ENCODE assay signal across 8 mouse cellular contexts in genomic region chr19:9954055-9954810, GRCm38 (mm10). TPM values are rescaled to one million over a fixed set of nuclear protein-coding genes. Genes with fewer than 3 reads are reported as not detected.
DNase-seq lines count a peak whose midpoint lies in the region; ATAC-seq lines count a peak whose summit lies in the region.

No protein-coding gene starts in this region.

- intact Hi-C loops in left cerebral cortex, postnatal 14 days (cut with DNase I) = no loop called here

- H3K9ac ChIP-seq in intestine, embryonic 16.5 days (ENCODE audit: low read depth, low read length) = peak overlapping the region; percentile 64

- H3K27me3 ChIP-seq in intestine, embryonic 16.5 days (replicated peaks; ENCODE audit: control insufficient read depth, insufficient read depth, low read length) = no peaks in the 10 kb centered on the region

- peak; percentile 88 for ATAC-seq in intestine, embryonic 16.5 days

- no peak overlapping the region; the same call in 1 of the 2 replicates for H3K4me3 ChIP-seq in intestine, embryonic 16.5 days (ENCODE audit: low read length)
- H3K4me3 ChIP-seq in macrophage (ENCODE audit: inconsistent target) = peak overlapping the region; percentile 54

- 30% methylated on average over 7 of the region's 7 CpGs for WGBS in intestine, embryonic 16.5 days
- WGBS in macrophage (ENCODE audit: missing documents) = 9% methylated on average over 6 of the region's 7 CpGs

- peak; percentile 36 for DNase-seq in cerebellum, adult 11-12 months
- DNase-seq in cerebellum, adult 8-10 months = no peak
- DNase-seq in embryo, embryonic 10.5 days (ENCODE audit: low spot score) = peak; percentile 54
- DNase-seq in gastrocnemius, postnatal 4 days (ENCODE audit: low spot score in 2 of 2) = peak; percentile 49 to 86
- DNase-seq in left cerebral cortex, postnatal 14 days (ENCODE audit: low spot score in 2 of 2) = peak; percentile 39 to 66
- DNase-seq in right cerebral cortex, postnatal 36 days (ENCODE audit: low spot score in 2 of 2) = peak; percentile 33 to 58

- peaks cover 26% of the 10 kb centered on the region; the same call in 1 of the 2 replicates for H3K79me2 ChIP-seq in macrophage (ENCODE audit: inconsistent target)

- H3K27ac ChIP-seq in intestine, embryonic 16.5 days (ENCODE audit: low read length) = peak overlapping the region; percentile 95
- peak overlapping the region; percentile 100 for H3K27ac ChIP-seq in macrophage

- peaks cover 6% of the 10 kb centered on the region for H3K4me1 ChIP-seq in intestine, embryonic 16.5 days (ENCODE audit: control insufficient read depth, insufficient read depth, low read length)

- H3K4me2 ChIP-seq in intestine, embryonic 16.5 days (ENCODE audit: low read depth, low read length) = peak overlapping the region; percentile 43

- no peaks in the 10 kb centered on the region for H3K36me3 ChIP-seq in intestine, embryonic 16.5 days (ENCODE audit: control insufficient read depth, insufficient read depth, low read length)
- no peaks in the 10 kb centered on the region for H3K36me3 ChIP-seq in macrophage (ENCODE audit: inconsistent target)

- H3K9me3 ChIP-seq in intestine, embryonic 16.5 days (ENCODE audit: control insufficient read depth, low read length) = 0 out of 2 replicates have a peak, but pooled peaks cover 3% of the 10 kb centered on the region

RNA-seq across cellular contexts. Expression of gene Fth1, which starts 26.2 kb away (rescaled TPM):
- 1,000 to 10,000 TPM; 1,831 to 1,888 TPM for total RNA-seq in gastrocnemius, postnatal 4 days (2021)
- polyA plus RNA-seq in intestine, embryonic 16.5 days (2015; fragmentation: Nextera tagmentation; extraction: Ambion mirVana) = 2,278 and 2,351 TPM in 2 replicates
- 1,000 to 10,000 TPM; 1,766 to 1,778 TPM for total RNA-seq in left cerebral cortex, postnatal 14 days (2021)
- 1,000 to 10,000 TPM in 25 of 26 experiments, 100 to 1,000 TPM in 1; 839 to 4,643 (median 2,612) TPM for total RNA-seq in macrophage (2018; cell fraction: chromatin; rRNA removed)
- total RNA-seq in macrophage (2018; cell fraction: cytosol; rRNA removed) = over 10,000 TPM; 27,371 to 77,320 (median 43,339) TPM
- over 10,000 TPM in 4 of 26 experiments, 1,000 to 10,000 TPM in 22; 2,155 to 11,196 (median 6,502) TPM for total RNA-seq in macrophage (2018; cell fraction: nucleus; rRNA removed)
- polyA plus RNA-seq in macrophage (2018) = 25,011 to 42,260 TPM (median 38,400 TPM) in 3 replicates

RNA-seq across cellular contexts. Expression of gene Best1, which starts 47.2 kb away (rescaled TPM):
- 1 to 10 TPM; 1.2 to 1.5 TPM for total RNA-seq in gastrocnemius, postnatal 4 days (2021)
- polyA plus RNA-seq in intestine, embryonic 16.5 days (2015; fragmentation: Nextera tagmentation; extraction: Ambion mirVana) = 0.42 and 0.72 TPM in 2 replicates
- 1 to 10 TPM; 1.1 to 2.1 TPM for total RNA-seq in left cerebral cortex, postnatal 14 days (2021)
- total RNA-seq in macrophage (2018; cell fraction: chromatin; rRNA removed) = 1 to 10 TPM in 8 of 26 experiments, under 1 TPM in 17, not detected in 1; 0.25 to 4.7 (median 0.74) TPM
- total RNA-seq in macrophage (2018; cell fraction: cytosol; rRNA removed) = 1 to 10 TPM in 9 of 26 experiments, under 1 TPM in 17; 0.35 to 1.7 (median 0.84) TPM
- 1 to 10 TPM in 13 of 26 experiments, under 1 TPM in 12, not detected in 1; 0.34 to 3.0 (median 1.1) TPM for total RNA-seq in macrophage (2018; cell fraction: nucleus; rRNA removed)
- 0.11 to 1.8 TPM (median 0.22 TPM) in 3 replicates for polyA plus RNA-seq in macrophage (2018)

RNA-seq across cellular contexts. Expression of gene Rab3il1, which starts 47.2 kb away (rescaled TPM):
- 10 to 100 TPM; 24.2 to 26.1 TPM for total RNA-seq in gastrocnemius, postnatal 4 days (2021)
- polyA plus RNA-seq in intestine, embryonic 16.5 days (2015; fragmentation: Nextera tagmentation; extraction: Ambion mirVana) = 45.7 and 48.8 TPM in 2 replicates
- total RNA-seq in left cerebral cortex, postnatal 14 days (2021) = 10 to 100 TPM in 1 of 2 experiments, 1 to 10 TPM in 1; 8.9 to 10.4 TPM
- 100 to 1,000 TPM in 11 of 26 experiments, 10 to 100 TPM in 14, 1 to 10 TPM in 1; 8.2 to 225 (median 73.2) TPM for total RNA-seq in macrophage (2018; cell fraction: chromatin; rRNA removed)
- 100 to 1,000 TPM in 17 of 26 experiments, 10 to 100 TPM in 9; 35.4 to 153 (median 124) TPM for total RNA-seq in macrophage (2018; cell fraction: cytosol; rRNA removed)
- 100 to 1,000 TPM in 10 of 26 experiments, 10 to 100 TPM in 16; 23.9 to 194 (median 77.8) TPM for total RNA-seq in macrophage (2018; cell fraction: nucleus; rRNA removed)
- 97.7 to 161 TPM (median 125 TPM) in 3 replicates for polyA plus RNA-seq in macrophage (2018)

RNA-seq across cellular contexts. Expression of gene Incenp, which starts 54.9 kb away (rescaled TPM):
- 10 to 100 TPM; 39.3 TPM for total RNA-seq in gastrocnemius, postnatal 4 days (2021)
- polyA plus RNA-seq in intestine, embryonic 16.5 days (2015; fragmentation: Nextera tagmentation; extraction: Ambion mirVana) = 63.8 and 64.4 TPM in 2 replicates
- total RNA-seq in left cerebral cortex, postnatal 14 days (2021) = 10 to 100 TPM; 17.9 to 19.5 TPM
- 100 to 1,000 TPM in 13 of 26 experiments, 10 to 100 TPM in 13; 11.0 to 260 (median 108) TPM for total RNA-seq in macrophage (2018; cell fraction: chromatin; rRNA removed)
- 10 to 100 TPM; 14.9 to 49.5 (median 37.8) TPM for total RNA-seq in macrophage (2018; cell fraction: cytosol; rRNA removed)
- 100 to 1,000 TPM in 2 of 26 experiments, 10 to 100 TPM in 24; 19.3 to 115 (median 57.5) TPM for total RNA-seq in macrophage (2018; cell fraction: nucleus; rRNA removed)
- 37.8 to 67.1 TPM (median 51.1 TPM) in 3 replicates for polyA plus RNA-seq in macrophage (2018)
